Mouse (Mus musculus) myocyte (in vitro differentiated cells): ENCODE results near the gene Rnf187. TPM values are rescaled to one million over a fixed set of nuclear protein-coding genes. Genes with fewer than 3 reads are reported as not detected.

Experiments used
- H3K27me3 ChIP-seq: one replicate; pipeline ENCODE4 v1.6.1; 2011; ENCODE audit not compliant: control insufficient read depth, insufficient read depth, insufficient read length
- H3K36me3 ChIP-seq: one replicate; pipeline ENCODE4 v1.6.1; 2011; ENCODE audit not compliant: control insufficient read depth, insufficient read depth
- H3K4me2 ChIP-seq: one replicate; pipeline ENCODE4 v1.6.1; 2011; ENCODE audit warnings: low read depth, control low read depth
- H3K4me3 ChIP-seq: one replicate; pipeline ENCODE4 v1.5.1; 2011; ENCODE audit warnings: mild to moderate bottlenecking, control low read depth, moderate library complexity
- H3K79me2 ChIP-seq: one replicate; pipeline ENCODE4 v1.6.1; 2011; ENCODE audit not compliant: control insufficient read depth, insufficient read depth
- H3ac ChIP-seq: one replicate; pipeline ENCODE4 v1.6.1; 2011; ENCODE audit not compliant: control insufficient read depth, insufficient read length
- CEBPB ChIP-seq: IDR thresholded peaks from 2 replicates; pipeline ENCODE4 v1.6.1; 2011; ENCODE audit warnings: mild to moderate bottlenecking, moderate library complexity; ENCODE audit not compliant: poor library complexity, insufficient read depth, severe bottlenecking
- E2F4 ChIP-seq: IDR thresholded peaks from one replicate; pipeline ENCODE4 v1.6.1; 2011; ENCODE audit warnings: mild to moderate bottlenecking, control low read depth, moderate library complexity; ENCODE audit not compliant: insufficient read depth
- MAX ChIP-seq: IDR thresholded peaks from one replicate; pipeline ENCODE4 v1.6.1; 2011; ENCODE audit warnings: low read depth, mild to moderate bottlenecking, control low read depth
- MYOD1 ChIP-seq, 3 experiments: IDR thresholded peaks; one replicate each; pipeline ENCODE4 v1.6.1; 2011; ENCODE audit warnings: control low read depth in 2 of 3, low read depth in 2 of 3, mild to moderate bottlenecking in 2 of 3, moderate library complexity in 1 of 3; ENCODE audit not compliant: insufficient read length in 2 of 3, control insufficient read depth in 1 of 3
- MYOG ChIP-seq, 3 experiments: IDR thresholded peaks; one replicate each; pipeline ENCODE4 v1.6.1; 2011; ENCODE audit warnings: control low read depth in 2 of 3, low read depth in 2 of 3, mild to moderate bottlenecking in 2 of 3; ENCODE audit not compliant: insufficient read length in 2 of 3, control insufficient read depth in 1 of 3, insufficient read depth in 1 of 3
- POLR2A ChIP-seq: IDR thresholded peaks from one replicate; pipeline ENCODE4 v1.6.1; 2011; ENCODE audit warnings: low read depth, mild to moderate bottlenecking, control low read depth, moderate library complexity; ENCODE audit not compliant: insufficient read length
- POLR2AphosphoS2 ChIP-seq: IDR thresholded peaks from one replicate; pipeline ENCODE4 v1.6.1; 2011; ENCODE audit warnings: low read depth, control low read depth; ENCODE audit not compliant: insufficient read length
- REST ChIP-seq: IDR thresholded peaks from one replicate; pipeline ENCODE4 v1.6.1; 2011; ENCODE audit warnings: mild to moderate bottlenecking, control low read depth, moderate library complexity; ENCODE audit not compliant: insufficient read depth, insufficient read length
- SRF ChIP-seq: IDR thresholded peaks from one replicate; pipeline ENCODE4 v1.6.1; 2011; ENCODE audit warnings: low read depth; ENCODE audit not compliant: control insufficient read depth, insufficient read length
- TCF12 ChIP-seq: IDR thresholded peaks from one replicate; pipeline ENCODE4 v1.6.1; 2011; ENCODE audit warnings: mild to moderate bottlenecking, control low read depth; ENCODE audit not compliant: poor library complexity, insufficient read depth, severe bottlenecking
- TCF3 ChIP-seq: IDR thresholded peaks from one replicate; pipeline ENCODE4 v1.6.1; 2011; ENCODE audit warnings: low read depth, control low read depth; ENCODE audit not compliant: insufficient read length
- USF1 ChIP-seq: IDR thresholded peaks from one replicate; pipeline ENCODE4 v1.6.1; 2011; ENCODE audit warnings: low read depth, mild to moderate bottlenecking, control low read depth, moderate library complexity
- polyA plus RNA-seq: library from polyadenylated mRNA; unstranded; fragments of >200 nt; fragmentation: generic; extraction: Trizol; gene quantifications from one replicate; pipeline ENCODE4 v1.2.1, GENCODE M21; 2012; ENCODE audit warnings: missing spikeins

Gene Rnf187
- polyA plus RNA-seq, 1 experiment = 197 TPM

- peaks cover 9% of the 10 kb centered on the region for H3K36me3 ChIP-seq
- no peak overlapping the region for H3ac ChIP-seq
- H3K4me2 ChIP-seq = peak overlapping the region; percentile 6
- H3K4me3 ChIP-seq = peak overlapping the region; percentile 3
- H3K27me3 ChIP-seq = no peaks in the 10 kb centered on the region
- TF ChIP-seq MYOG (IDR thresholded peaks at IDR 0.05; ENCODE audit: control insufficient read depth in 1 of 3, insufficient read depth in 1 of 3, insufficient read length in 2 of 3, low read depth in 2 of 3) = peak; percentile 79 to 95 (median 88)
- TF ChIP-seq MYOD1 (IDR thresholded peaks at IDR 0.05; ENCODE audit: control insufficient read depth in 1 of 3, insufficient read length in 2 of 3, low read depth in 2 of 3) = peak; percentile 66 to 96 (median 92)
- no peak for TF ChIP-seq POLR2AphosphoS2
- TF ChIP-seq TCF3 = peak; percentile 57
- H3K79me2 ChIP-seq = peaks cover 40% of the 10 kb centered on the region
Observed at GRCm38 (mm10) chr11:58981541-58982447, 43.1 kb upstream of the Rnf187 start.

GRCm38 (mm10) chr11:58980381-58980990 is 41.8 kb upstream of the Rnf187 start:
- H3K27me3 ChIP-seq = no peaks in the 10 kb centered on the region
- H3K4me3 ChIP-seq = peak overlapping the region; percentile 99
- H3K79me2 ChIP-seq = peaks cover 47% of the 10 kb centered on the region
- H3ac ChIP-seq = no peak overlapping the region
- peaks cover 9% of the 10 kb centered on the region for H3K36me3 ChIP-seq
- no peak for TF ChIP-seq POLR2A
- TF ChIP-seq REST = no peak
- no peak for TF ChIP-seq TCF12
- TF ChIP-seq TCF3 = no peak
- TF ChIP-seq POLR2AphosphoS2 = no peak
- TF ChIP-seq MYOD1 (IDR thresholded peaks at IDR 0.05; ENCODE audit: control insufficient read depth in 1 of 3, insufficient read length in 2 of 3, low read depth in 2 of 3) = no peak
- TF ChIP-seq MYOG (IDR thresholded peaks at IDR 0.05; ENCODE audit: control insufficient read depth in 1 of 3, insufficient read depth in 1 of 3, insufficient read length in 2 of 3, low read depth in 2 of 3) = no peak
- no peak for TF ChIP-seq E2F4
- TF ChIP-seq MAX = no peak
- TF ChIP-seq SRF = no peak
- peak overlapping the region; percentile 79 for H3K4me2 ChIP-seq

GRCm38 (mm10) chr11:58979661-58980060 is 40.9 kb upstream of the Rnf187 start:
- Histone ChIP-seq H3K4me3 (peak overlapping the region; percentile 99), H3K27me3 (no peaks in the 10 kb centered on the region), H3K79me2 (peaks cover 49% of the 10 kb centered on the region), H3ac (peak overlapping the region; percentile 25), H3K36me3 (peaks cover 9% of the 10 kb centered on the region), H3K4me2 (peak overlapping the region; percentile 79)
- no peak for TF ChIP-seq REST
- TF ChIP-seq CEBPB = 0 out of 2 replicates have a peak, but pooled peaks have one; percentile 6
- no peak for TF ChIP-seq POLR2A

- Histone ChIP-seq H3K27me3 (no peaks in the 10 kb centered on the region), H3K4me3 (peak overlapping the region; percentile 99), H3K79me2 (peaks cover 51% of the 10 kb centered on the region), H3K4me2 (peak overlapping the region; percentile 79), H3ac (peak overlapping the region; percentile 25), H3K36me3 (peaks cover 9% of the 10 kb centered on the region)
- TF ChIP-seq TCF12 = no peak
- peak; percentile 33; the same call in 1 of the 2 replicates for TF ChIP-seq CEBPB
Observed at GRCm38 (mm10) chr11:58979183-58979582, 40.5 kb upstream of the Rnf187 start.

- Histone ChIP-seq H3K4me2 (peak overlapping the region; percentile 79), H3K27me3 (no peaks in the 10 kb centered on the region), H3K36me3 (peaks cover 8% of the 10 kb centered on the region), H3K4me3 (peak overlapping the region; percentile 99), H3ac (peak overlapping the region; percentile 25), H3K79me2 (peaks cover 51% of the 10 kb centered on the region)
- TF ChIP-seq E2F4 = no peak
- TF ChIP-seq USF1 = no peak
- no peak for TF ChIP-seq SRF
- TF ChIP-seq TCF12 = no peak
- no peak for TF ChIP-seq CEBPB
- no peak for TF ChIP-seq POLR2AphosphoS2
- TF ChIP-seq MYOD1 (IDR thresholded peaks at IDR 0.05; ENCODE audit: control insufficient read depth in 1 of 3, insufficient read length in 2 of 3, low read depth in 2 of 3) = no peak
- TF ChIP-seq POLR2A = no peak
- TF ChIP-seq TCF3 = no peak
- no peak for TF ChIP-seq REST
- TF ChIP-seq MYOG (IDR thresholded peaks at IDR 0.05; ENCODE audit: control insufficient read depth in 1 of 3, insufficient read depth in 1 of 3, insufficient read length in 2 of 3, low read depth in 2 of 3) = no peak
- no peak for TF ChIP-seq MAX
Observed at GRCm38 (mm10) chr11:58978706-58979030, 40.0 kb upstream of the Rnf187 start.
